Mouse (Mus musculus): Measurements from ENCODE around the gene Abcc4. TPM values are rescaled to one million over a fixed set of nuclear protein-coding genes. Genes with fewer than 3 reads are reported as not detected.

The Abcc4 gene
- polyA plus RNA-seq, 1 experiment = 7.7 TPM

DNA sequence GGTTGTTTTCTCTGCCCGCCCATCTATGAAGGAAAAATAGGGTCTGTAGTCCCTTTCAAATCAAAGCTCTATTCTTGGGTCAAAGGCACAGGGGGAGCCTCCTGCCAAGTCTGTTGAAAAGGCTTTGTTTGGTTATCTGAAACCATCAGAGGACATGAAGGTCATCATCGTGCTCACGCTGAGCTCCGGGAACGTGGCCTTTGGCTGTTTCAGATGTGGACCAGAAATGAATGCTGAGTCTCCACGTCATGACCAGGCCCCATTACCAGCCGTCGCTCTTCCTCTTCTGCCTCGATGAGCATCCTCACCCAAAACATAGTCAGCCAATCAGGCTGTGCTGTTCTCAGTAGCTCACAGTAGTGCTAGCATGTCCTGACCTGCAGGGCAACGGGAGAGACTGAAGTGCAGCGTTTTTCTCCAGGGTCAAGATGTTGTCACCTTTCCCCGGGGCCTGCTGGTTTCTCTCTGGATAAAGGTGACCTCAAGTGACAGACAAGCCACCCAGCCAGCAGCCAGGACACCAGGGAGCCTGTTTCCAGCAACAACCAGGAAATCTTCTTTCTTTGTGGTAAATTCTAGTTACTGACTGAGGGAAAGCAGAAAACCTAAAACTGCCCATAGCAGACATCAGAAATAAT is 31.4 kb upstream of the Abcc4 start:
- 80% methylated on average over 12 of the region's 12 CpGs for WGBS
- no peak for TF ChIP-seq POLR2A (IDR thresholded peaks at IDR 0.05; ENCODE audit: borderline replicate concordance, control insufficient read depth, low read depth, low read length)
- no peak for TF ChIP-seq CTCF (IDR thresholded peaks at IDR 0.05; ENCODE audit: control insufficient read depth, insufficient read depth, low read length)
- Histone ChIP-seq H3K4me3 (replicated peaks; ENCODE audit: control insufficient read depth, low read depth, low read length) (no peak overlapping the region), H3K4me1 (ENCODE audit: control insufficient read depth, insufficient read depth, low read length) (no peaks in the 10 kb centered on the region; the same call in 1 of the 2 replicates), H3K27ac (ENCODE audit: control insufficient read depth, insufficient read depth, low read depth, low read length, poor library complexity) (no peak overlapping the region)

DNA sequence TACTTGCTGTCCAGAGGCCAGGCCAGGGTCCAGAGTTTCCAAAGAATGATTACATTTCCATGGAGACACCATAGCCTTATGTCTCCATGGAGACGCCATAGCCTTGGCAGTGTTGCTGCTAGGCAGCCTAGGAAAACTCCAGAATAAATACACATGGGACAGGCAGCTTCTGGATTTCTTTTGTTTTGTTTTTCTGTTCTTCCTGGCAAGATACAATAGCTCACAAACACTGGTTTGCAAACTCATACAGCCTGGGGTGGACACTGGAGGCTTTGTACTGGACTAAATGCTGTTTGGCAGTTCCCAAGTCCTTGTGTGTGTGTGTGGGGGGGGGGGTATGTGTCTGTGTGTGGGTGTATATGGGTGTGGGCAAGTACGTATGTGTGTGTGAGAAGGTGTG is 29.1 kb upstream of the Abcc4 start:
- TF ChIP-seq CTCF (IDR thresholded peaks at IDR 0.05; ENCODE audit: control insufficient read depth, insufficient read depth, low read length) (no peak), POLR2A (IDR thresholded peaks at IDR 0.05; ENCODE audit: borderline replicate concordance, control insufficient read depth, low read depth, low read length) (no peak)
- 82% methylated on average over 2 of the region's 2 CpGs for WGBS

GRCm38 (mm10) chr14:118733146-118733545 is 27.1 kb upstream of the Abcc4 start:
- no peak overlapping the region for H3K4me3 ChIP-seq (replicated peaks; ENCODE audit: control insufficient read depth, low read depth, low read length)
- WGBS = 68% methylated on average over 5 of the region's 5 CpGs
- no peak overlapping the region for H3K27ac ChIP-seq (ENCODE audit: control insufficient read depth, insufficient read depth, low read depth, low read length, poor library complexity)
- TF ChIP-seq CTCF (IDR thresholded peaks at IDR 0.05; ENCODE audit: control insufficient read depth, insufficient read depth, low read length) = no peak
- no peak for TF ChIP-seq POLR2A (IDR thresholded peaks at IDR 0.05; ENCODE audit: borderline replicate concordance, control insufficient read depth, low read depth, low read length)
- no peaks in the 10 kb centered on the region; the same call in 1 of the 2 replicates for H3K4me1 ChIP-seq (ENCODE audit: control insufficient read depth, insufficient read depth, low read length)

More for the DNA sequence above, 29.1 kb upstream of the Abcc4 start:
- Histone ChIP-seq H3K4me3 (replicated peaks; ENCODE audit: control insufficient read depth, low read depth, low read length) (no peak overlapping the region), H3K27ac (ENCODE audit: control insufficient read depth, insufficient read depth, low read depth, low read length, poor library complexity) (no peak overlapping the region), H3K4me1 (ENCODE audit: control insufficient read depth, insufficient read depth, low read length) (no peaks in the 10 kb centered on the region; the same call in 1 of the 2 replicates)

- TF ChIP-seq POLR2A (IDR thresholded peaks at IDR 0.05; ENCODE audit: borderline replicate concordance, control insufficient read depth, low read depth, low read length) (no peak), CTCF (IDR thresholded peaks at IDR 0.05; ENCODE audit: control insufficient read depth, insufficient read depth, low read length) (no peak)
- Histone ChIP-seq H3K4me1 (ENCODE audit: control insufficient read depth, insufficient read depth, low read length) (no peaks in the 10 kb centered on the region), H3K4me3 (replicated peaks; ENCODE audit: control insufficient read depth, low read depth, low read length) (no peak overlapping the region), H3K27ac (ENCODE audit: control insufficient read depth, insufficient read depth, low read depth, low read length, poor library complexity) (no peak overlapping the region)
- 66% methylated on average over 5 of the region's 5 CpGs for WGBS
Observed at GRCm38 (mm10) chr14:118730631-118731030, 24.6 kb upstream of the Abcc4 start.

DNA sequence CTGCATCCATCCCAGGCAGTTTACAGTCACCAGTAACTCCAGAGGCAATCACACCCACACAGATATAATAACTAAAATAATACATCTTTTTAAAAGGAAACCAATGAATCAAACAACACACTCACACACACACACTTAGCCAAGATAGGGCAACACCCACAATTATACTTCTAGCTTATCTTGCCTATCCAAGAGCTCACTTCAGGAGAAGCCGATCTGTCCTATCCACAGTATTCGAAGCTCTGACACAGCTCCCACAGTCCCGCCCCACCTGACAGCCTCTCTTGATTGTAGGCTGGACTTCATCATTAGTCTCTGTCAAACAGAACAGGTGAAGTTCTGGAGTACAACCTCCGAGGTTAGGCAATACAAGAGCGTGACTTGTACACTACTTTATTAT is 19.4 kb upstream of the Abcc4 start:
- H3K4me1 ChIP-seq (ENCODE audit: control insufficient read depth, insufficient read depth, low read length) = no peaks in the 10 kb centered on the region
- no peak for TF ChIP-seq CTCF (IDR thresholded peaks at IDR 0.05; ENCODE audit: control insufficient read depth, insufficient read depth, low read length)
- no peak for TF ChIP-seq POLR2A (IDR thresholded peaks at IDR 0.05; ENCODE audit: borderline replicate concordance, control insufficient read depth, low read depth, low read length)
- 66% methylated on average over 5 of the region's 5 CpGs for WGBS

DNA sequence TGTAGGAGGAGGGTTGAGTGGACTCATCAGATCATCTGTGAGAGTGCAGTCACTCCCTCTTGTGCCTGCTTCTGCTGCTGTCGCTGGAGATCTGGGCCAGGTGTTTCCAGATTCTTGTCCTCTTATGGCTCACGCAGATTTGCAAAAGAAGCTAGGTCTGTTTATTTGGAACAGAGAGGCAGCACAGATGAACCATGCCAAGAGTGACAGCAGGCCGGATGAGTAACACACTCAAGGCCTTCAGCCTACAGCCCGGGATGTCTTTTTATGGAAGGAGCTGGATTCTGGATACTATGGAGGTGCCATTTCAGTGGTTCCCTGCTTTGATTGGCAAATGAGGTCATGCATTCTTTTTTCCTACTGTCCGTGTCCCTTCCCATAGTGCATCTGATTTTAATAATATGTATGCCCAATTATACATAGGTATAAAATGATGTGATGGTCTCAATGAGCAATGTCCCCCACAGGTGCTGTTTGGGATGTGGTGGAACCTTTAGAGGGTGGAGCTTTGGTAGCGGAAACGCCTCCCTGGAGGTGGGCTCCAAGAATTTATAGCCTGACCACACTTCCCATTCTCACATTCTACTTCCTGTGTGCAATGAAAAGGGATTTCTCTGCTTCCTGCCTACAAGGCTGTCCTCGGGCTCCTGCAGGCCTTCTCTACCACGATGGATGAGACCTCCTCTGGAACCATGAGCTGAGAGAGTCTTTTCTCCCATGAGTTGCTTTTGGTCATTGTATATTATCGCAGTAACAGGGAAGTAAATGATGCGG is 18.1 kb upstream of the Abcc4 start:
- 52% methylated on average over 11 of the region's 11 CpGs for WGBS
- Histone ChIP-seq H3K4me3 (replicated peaks; ENCODE audit: control insufficient read depth, low read depth, low read length) (no peak overlapping the region), H3K27ac (ENCODE audit: control insufficient read depth, insufficient read depth, low read depth, low read length, poor library complexity) (no peak overlapping the region), H3K4me1 (ENCODE audit: control insufficient read depth, insufficient read depth, low read length) (no peaks in the 10 kb centered on the region)
- TF ChIP-seq CTCF (IDR thresholded peaks at IDR 0.05; ENCODE audit: control insufficient read depth, insufficient read depth, low read length) (no peak), POLR2A (IDR thresholded peaks at IDR 0.05; ENCODE audit: borderline replicate concordance, control insufficient read depth, low read depth, low read length) (no peak)

More for the DNA sequence above, 19.4 kb upstream of the Abcc4 start:
- Histone ChIP-seq H3K4me3 (replicated peaks; ENCODE audit: control insufficient read depth, low read depth, low read length) (no peak overlapping the region), H3K27ac (ENCODE audit: control insufficient read depth, insufficient read depth, low read depth, low read length, poor library complexity) (no peak overlapping the region)

GRCm38 (mm10) chr14:118719566-118720174 is 13.7 kb upstream of the Abcc4 start:
- peaks cover 1% of the 10 kb centered on the region; the same call in 1 of the 2 replicates for H3K4me1 ChIP-seq (ENCODE audit: control insufficient read depth, insufficient read depth, low read length)
- H3K4me3 ChIP-seq (replicated peaks; ENCODE audit: control insufficient read depth, low read depth, low read length) = no peak overlapping the region
- H3K27ac ChIP-seq (ENCODE audit: control insufficient read depth, insufficient read depth, low read depth, low read length, poor library complexity) = no peak overlapping the region
- TF ChIP-seq CTCF (IDR thresholded peaks at IDR 0.05; ENCODE audit: control insufficient read depth, insufficient read depth, low read length) (no peak), POLR2A (IDR thresholded peaks at IDR 0.05; ENCODE audit: borderline replicate concordance, control insufficient read depth, low read depth, low read length) (no peak)
- 83% methylated on average over 10 of the region's 10 CpGs for WGBS

DNA sequence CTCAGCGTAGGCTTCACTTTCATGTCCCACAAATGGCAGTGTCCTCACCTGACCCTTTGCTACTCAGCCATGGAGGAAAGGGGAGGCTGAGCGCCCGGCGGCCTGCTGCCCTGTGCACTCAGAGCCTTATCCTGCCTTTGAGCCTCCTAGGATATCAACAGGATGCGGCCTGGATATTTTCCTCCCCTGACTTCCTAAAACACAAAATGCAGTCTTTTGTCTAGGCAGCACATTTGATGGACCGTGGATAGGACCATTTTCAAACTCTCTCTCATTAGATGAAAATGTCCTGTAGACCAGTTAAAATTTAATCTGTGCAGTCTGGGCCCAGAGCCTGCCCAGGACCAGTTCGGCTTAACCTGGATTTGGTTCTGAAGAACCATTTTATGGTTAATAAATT is 12.6 kb upstream of the Abcc4 start:
- TF ChIP-seq POLR2A (IDR thresholded peaks at IDR 0.05; ENCODE audit: borderline replicate concordance, control insufficient read depth, low read depth, low read length) (no peak), CTCF (IDR thresholded peaks at IDR 0.05; ENCODE audit: control insufficient read depth, insufficient read depth, low read length) (no peak)
- no peak overlapping the region for H3K27ac ChIP-seq (ENCODE audit: control insufficient read depth, insufficient read depth, low read depth, low read length, poor library complexity)
- H3K4me3 ChIP-seq (replicated peaks; ENCODE audit: control insufficient read depth, low read depth, low read length) = no peak overlapping the region
- 91% methylated on average over 7 of the region's 7 CpGs for WGBS
- H3K4me1 ChIP-seq (ENCODE audit: control insufficient read depth, insufficient read depth, low read length) = peaks cover 1% of the 10 kb centered on the region; the same call in 1 of the 2 replicates
